Mouse (Mus musculus) olfactory bulb, adult 2 months (tissue): ENCODE data around the gene Zdhhc18. TPM values are rescaled to one million over a fixed set of nuclear protein-coding genes. Genes with fewer than 3 reads are reported as not detected.

Source experiments
- H3K27ac ChIP-seq: fragments of 200-500 bp; 2 replicates; pipeline ENCODE4 v1.5.1; 2012; ENCODE audit warnings: low read depth, low read length; ENCODE audit not compliant: insufficient read depth
- H3K4me1 ChIP-seq: fragments of 200-500 bp; 2 replicates; pipeline ENCODE4 v1.6.1; 2012; ENCODE audit warnings: low read length; ENCODE audit not compliant: control insufficient read depth, insufficient read depth
- H3K4me3 ChIP-seq: fragments of 200-500 bp; 2 replicates; pipeline ENCODE4 v1.5.1; 2012; ENCODE audit warnings: mild to moderate bottlenecking, low read depth, low read length, moderate library complexity; ENCODE audit not compliant: insufficient read depth
- CTCF ChIP-seq: fragments of 200-500 bp; IDR thresholded peaks from 2 replicates; pipeline ENCODE4 v1.5.1; 2012; ENCODE audit warnings: low read depth, mild to moderate bottlenecking, low read length, moderate library complexity; ENCODE audit not compliant: insufficient read depth
- POLR2A ChIP-seq: fragments of 200-500 bp; IDR thresholded peaks from 2 replicates; pipeline ENCODE4 v1.6.1; 2012; ENCODE audit warnings: mild to moderate bottlenecking, low read depth, low read length, moderate library complexity; ENCODE audit not compliant: insufficient read depth
- WGBS: fragments of 180-500 bp; shearing (Covaris S2); methylation state at CpG from one replicate; pipeline ENCODE4 v1.1.7; 2018; 5-methylcytosine and 5-hydroxymethylcytosine counted together
- polyA plus RNA-seq: library from polyadenylated mRNA; stranded (reverse); fragments of >200 nt; gene quantifications from 2 replicates; pipeline ENCODE4 v1.2.4, GENCODE M21; 2012; ENCODE audit warnings: low replicate concordance; ENCODE audit not compliant: missing spikeins, insufficient read depth, insufficient read length

The Zdhhc18 gene
- polyA plus RNA-seq, 1 experiment: not detected

DNA sequence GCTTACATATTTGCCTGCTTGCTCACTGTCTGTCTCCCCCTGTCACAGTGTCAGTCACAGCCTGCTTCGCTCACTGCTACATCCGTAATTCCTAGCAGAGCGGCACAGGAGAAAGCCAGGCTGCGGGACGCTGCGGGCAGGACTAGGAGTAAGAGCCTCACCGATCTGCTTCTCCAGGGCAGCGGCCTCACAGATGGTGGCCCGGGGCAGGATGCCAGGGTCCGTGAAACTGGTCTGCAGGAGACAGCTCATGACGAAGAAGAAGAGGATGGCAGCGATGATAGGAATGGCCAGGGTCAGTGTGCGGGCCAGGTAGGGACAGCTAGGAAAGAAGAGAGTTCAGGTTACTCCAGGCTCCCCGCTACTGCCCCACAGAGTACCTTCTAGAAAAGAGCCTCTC lies 22.9 kb downstream of the Zdhhc18 start:
- TF ChIP-seq CTCF: no peak
- TF ChIP-seq POLR2A: no peak
- Histone ChIP-seq H3K4me3 (no peak overlapping the region), H3K27ac (no peak overlapping the region), H3K4me1 (peaks cover 17% of the 10 kb centered on the region)
- WGBS: 95% methylated on average over 14 of the region's 14 CpGs

DNA sequence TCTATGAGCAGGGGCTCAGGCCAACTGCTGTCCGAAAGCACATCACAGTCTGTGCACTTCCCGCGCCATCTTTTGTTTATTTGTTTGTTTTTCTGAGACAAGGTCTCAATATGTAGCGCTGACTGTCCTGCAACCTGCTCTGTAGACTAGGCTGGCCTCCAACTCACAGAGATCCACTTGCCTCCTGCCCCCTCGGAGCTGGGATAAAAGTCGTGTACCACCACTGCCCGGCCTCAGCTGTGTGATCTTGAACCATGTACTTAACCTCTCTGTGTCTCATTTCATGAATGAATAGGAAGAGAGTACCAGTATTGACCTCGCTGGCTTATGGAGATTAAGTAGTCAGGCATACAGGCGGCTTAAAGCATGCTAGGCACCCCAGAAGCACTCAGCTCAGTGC lies 23.3 kb downstream of the Zdhhc18 start:
- Histone ChIP-seq H3K27ac (no peak overlapping the region), H3K4me3 (no peak overlapping the region), H3K4me1 (peaks cover 16% of the 10 kb centered on the region)
- 94% methylated on average over 9 of the region's 9 CpGs for WGBS
- no peak for TF ChIP-seq CTCF
- no peak for TF ChIP-seq POLR2A

DNA sequence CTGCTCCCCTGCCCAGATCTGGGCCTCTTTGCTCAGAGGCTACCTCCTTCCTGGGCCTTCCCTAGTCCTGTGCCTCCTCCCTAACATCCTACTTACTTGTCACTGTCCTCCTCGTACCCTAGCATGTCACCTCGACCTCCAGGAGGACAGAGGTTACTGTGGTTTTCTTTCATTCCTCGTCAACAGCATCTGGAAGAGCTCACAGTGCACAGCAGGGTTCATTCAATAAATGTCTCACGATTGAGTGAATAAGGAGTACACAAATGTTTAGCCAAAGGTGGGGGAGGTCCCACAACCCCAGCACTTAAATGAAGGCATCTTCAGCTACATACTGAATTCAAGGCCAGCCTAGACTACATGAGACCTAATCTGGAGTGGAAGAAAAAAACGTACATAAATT lies 23.7 kb downstream of the Zdhhc18 start:
- Histone ChIP-seq H3K4me3 (no peak overlapping the region), H3K4me1 (peaks cover 12% of the 10 kb centered on the region), H3K27ac (no peak overlapping the region)
- TF ChIP-seq CTCF (no peak), POLR2A (no peak)
- 58% methylated on average over 5 of the region's 5 CpGs for WGBS

DNA sequence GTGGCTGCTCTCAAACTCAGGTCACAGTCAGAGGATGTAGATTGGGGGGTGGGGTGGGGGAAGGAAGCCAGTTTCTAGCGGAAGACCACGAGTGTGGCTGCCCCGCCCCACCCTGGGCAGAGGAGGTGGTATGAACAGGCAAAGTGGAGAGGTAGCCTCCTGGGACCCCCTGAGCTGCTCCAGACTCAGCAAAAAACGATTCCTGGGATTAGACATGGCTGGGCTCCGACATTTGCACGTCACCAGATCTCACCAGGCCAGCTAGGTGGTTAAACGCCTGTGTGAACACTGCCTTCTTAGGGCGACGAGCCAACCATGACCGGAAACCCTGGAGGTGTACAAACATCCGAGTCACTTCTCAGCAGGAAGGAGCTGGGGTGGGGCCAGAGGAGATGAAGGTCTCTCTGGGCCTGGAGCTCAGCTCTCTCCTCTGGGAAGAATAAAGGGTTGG lies 24.3 kb downstream of the Zdhhc18 start:
- 61% methylated on average over 11 of the region's 11 CpGs for WGBS
- TF ChIP-seq POLR2A (no peak), CTCF (no peak)
- Histone ChIP-seq H3K4me1 (peaks cover 6% of the 10 kb centered on the region), H3K27ac (no peak overlapping the region; the same call in 1 of the 2 replicates), H3K4me3 (no peak overlapping the region)

DNA sequence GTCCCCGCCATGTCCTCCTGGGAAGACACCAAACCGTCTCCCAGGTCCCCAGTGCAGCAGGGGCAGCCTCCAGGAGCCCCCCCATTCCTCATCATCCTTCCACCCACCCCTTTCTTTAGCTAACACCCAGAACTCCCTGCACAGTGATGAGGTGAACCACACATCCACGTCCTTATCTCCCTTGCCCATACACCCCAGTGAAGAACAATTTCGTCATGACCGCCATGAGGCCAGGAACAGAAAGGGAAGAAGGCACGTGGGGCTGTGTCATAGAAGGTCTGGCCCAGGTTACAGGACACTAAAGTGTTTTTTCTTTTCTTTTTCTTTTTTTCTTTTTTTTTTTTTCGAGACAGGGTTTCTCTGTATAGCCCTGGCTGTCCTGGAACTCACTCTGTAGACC lies 25.1 kb downstream of the Zdhhc18 start:
- 0 out of 2 replicates have a peak, but pooled peaks cover under 1% of the 10 kb centered on the region for H3K4me1 ChIP-seq
- no peak overlapping the region for H3K27ac ChIP-seq
- no peak overlapping the region for H3K4me3 ChIP-seq
- 93% methylated on average over 7 of the region's 7 CpGs for WGBS
- TF ChIP-seq POLR2A (no peak), CTCF (no peak)

DNA sequence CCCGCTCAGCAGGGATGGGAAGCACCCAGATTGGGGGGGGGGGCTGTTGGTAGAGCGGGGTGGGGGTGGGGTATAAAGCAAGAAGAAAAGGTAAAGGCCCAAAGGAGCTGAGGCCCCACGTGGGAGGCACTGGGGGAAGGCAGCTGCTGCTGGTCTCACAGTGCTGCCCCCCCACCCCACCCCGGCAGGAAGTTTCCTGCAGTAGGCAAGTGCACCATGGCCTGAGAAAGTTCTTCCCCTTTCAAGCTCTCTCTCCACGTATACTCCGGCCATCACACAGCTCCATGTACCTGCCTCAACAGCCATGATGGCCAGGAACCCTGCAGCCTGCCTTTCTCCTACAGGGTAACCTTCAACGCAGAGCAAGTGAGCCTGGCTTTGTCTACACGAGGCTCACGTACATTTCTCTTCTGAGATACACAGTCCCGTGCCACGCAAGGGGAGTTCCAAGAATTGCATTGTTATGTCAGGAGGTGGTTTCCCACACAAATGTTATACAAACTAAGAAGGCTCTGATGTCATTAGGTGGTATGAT lies 27.7 kb downstream of the Zdhhc18 start:
- WGBS: 78% methylated on average over 11 of the region's 11 CpGs
- Histone ChIP-seq H3K4me1 (peaks cover 3% of the 10 kb centered on the region; the same call in 1 of the 2 replicates), H3K4me3 (no peak overlapping the region), H3K27ac (no peak overlapping the region)
- no peak for TF ChIP-seq POLR2A
- TF ChIP-seq CTCF: no peak

DNA sequence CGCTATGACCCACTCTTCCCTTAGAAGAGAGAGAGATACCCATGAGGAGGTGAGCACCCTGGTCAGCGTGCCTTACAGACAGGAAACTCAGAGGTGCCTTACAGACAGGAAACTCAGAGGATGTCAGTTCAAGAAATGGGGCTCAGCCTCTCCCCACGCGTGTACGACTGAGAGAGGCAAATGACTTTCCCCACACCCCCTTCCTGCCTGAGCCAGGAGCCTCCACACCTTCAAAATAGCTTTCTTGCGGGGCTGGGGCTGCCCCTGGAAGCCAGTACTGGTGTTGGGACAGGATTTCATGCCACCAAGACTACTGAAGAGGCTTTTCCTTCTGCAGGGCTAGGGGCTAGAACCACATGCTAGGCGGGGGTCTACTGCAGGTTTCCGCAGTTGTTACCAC lies 29.3 kb downstream of the Zdhhc18 start:
- no peak for TF ChIP-seq POLR2A
- no peak for TF ChIP-seq CTCF
- no peak overlapping the region for H3K4me3 ChIP-seq
- no peak overlapping the region for H3K27ac ChIP-seq
- peaks cover 3% of the 10 kb centered on the region; the same call in 1 of the 2 replicates for H3K4me1 ChIP-seq
- 86% methylated on average over 8 of the region's 8 CpGs for WGBS

DNA sequence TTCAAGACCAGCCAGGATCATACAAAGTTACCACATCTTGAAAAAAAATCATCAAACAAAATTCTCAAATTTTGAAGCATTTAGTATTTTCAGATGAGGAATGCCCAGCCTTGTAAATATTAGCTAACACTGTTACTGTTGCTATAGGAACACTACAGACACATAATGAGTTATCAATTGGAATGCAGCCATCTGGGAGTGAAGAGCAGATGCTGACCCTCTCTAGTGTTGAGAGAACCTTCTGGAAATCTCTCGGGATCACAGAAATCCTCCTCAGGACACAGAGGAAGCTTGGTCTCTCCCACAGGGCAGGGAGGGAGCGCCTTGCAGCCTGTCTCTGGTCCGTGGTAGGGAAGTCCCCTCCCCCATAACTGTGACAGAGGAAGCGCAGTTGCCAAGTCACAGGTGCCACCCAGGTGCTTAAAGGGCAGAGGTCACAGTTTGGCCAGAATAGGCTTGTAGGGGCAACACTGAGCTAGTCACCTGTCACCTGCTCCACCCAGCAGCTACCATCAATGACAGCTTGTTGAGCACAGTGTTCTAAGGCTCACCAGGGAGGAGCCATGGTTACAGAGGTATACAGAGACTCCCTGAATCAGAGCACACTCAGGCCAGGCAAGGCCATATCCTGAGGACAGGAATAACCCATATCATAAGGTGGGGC lies 30.3 kb downstream of the Zdhhc18 start:
- H3K27ac ChIP-seq: no peak overlapping the region
- 76% methylated on average over 4 of the region's 4 CpGs for WGBS
- no peak overlapping the region for H3K4me3 ChIP-seq
- H3K4me1 ChIP-seq: peaks cover 14% of the 10 kb centered on the region
- TF ChIP-seq CTCF (no peak), POLR2A (no peak)

DNA sequence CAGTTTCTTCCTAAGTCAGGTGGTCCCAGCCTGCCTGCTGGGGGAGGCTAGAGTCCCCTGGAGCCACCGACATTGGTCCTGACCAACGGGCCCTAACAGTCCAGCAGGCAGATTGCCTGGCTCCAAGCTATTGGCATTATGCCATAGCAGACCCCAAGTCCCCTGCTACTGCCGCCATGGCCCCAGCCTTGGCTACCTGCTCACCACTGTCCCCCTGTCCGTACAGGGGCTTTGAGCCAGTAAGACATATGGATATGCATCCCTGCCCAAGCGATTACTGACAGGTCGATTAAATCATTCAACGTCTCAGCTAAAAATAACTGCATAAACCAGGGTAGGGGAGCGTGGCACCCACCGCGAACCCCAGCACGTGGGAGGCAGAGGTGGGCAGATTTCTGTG lies 32.0 kb downstream of the Zdhhc18 start:
- WGBS: 92% methylated on average over 11 of the region's 11 CpGs
- Histone ChIP-seq H3K4me3 (no peak overlapping the region), H3K27ac (no peak overlapping the region), H3K4me1 (peaks cover 29% of the 10 kb centered on the region)
- no peak for TF ChIP-seq POLR2A
- no peak for TF ChIP-seq CTCF
